Comparison of ENCODE assay signal across 8 mouse cellular contexts in the genomic region with DNA sequence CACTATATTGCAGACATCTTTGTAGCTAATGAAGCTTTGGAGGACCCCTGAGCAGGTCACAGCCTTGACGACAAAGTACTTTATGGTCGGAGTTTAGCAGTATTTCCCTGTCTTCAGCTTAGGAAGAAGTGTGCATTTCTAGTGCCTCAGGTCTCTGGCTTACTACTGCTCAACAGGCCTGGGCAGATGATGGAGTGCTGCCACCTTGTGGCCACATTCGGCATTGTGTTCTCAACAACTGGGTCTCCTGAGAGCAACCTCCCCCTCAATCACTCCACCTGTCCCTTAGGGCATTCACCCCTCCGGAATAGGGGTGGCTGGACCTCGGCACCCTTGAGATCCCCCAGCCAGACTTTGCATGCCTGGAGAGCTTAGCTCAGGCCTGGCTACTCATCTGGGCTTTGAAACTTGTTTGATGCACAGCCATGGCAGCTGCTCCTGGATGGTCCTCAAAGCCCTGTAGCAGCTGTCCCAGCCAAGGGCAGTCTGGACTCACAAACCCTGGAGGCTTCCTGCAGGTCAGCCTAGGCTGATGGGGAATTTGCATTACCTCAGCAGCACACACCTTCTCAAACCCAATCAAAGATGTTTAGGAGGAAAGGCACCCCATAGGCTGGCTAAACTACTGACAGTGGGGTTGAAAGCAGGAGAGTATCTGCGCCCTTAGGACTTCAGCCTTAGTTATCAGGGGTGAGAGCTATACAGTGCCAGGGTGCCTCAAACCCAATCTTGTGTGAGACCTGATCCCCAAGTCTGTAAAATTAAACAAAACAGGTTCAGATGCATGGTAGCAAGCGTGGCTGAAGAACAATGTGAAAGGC. TPM values are rescaled to one million over a fixed set of nuclear protein-coding genes. Genes with fewer than 3 reads are reported as not detected.
DNase-seq lines count a peak whose midpoint lies in the region; ATAC-seq and TF ChIP-seq lines count a peak whose summit lies in the region.

No protein-coding gene starts in this region.

- peaks cover 36% of the 10 kb centered on the region for H3K36me3 ChIP-seq in heart, embryonic 11.5 days (ENCODE audit: control insufficient read depth, insufficient read depth, low read length)
- H3K36me3 ChIP-seq in kidney, embryonic 15.5 days = peaks cover 52% of the 10 kb centered on the region
- peaks cover 51% of the 10 kb centered on the region for H3K36me3 ChIP-seq in limb, embryonic 15.5 days

- peak; percentile 98 for TF ChIP-seq CTCF in bone marrow, adult 2 months (IDR thresholded peaks at IDR 0.05; ENCODE audit: control insufficient read depth, insufficient read depth, low read length)
- peak; percentile 96 for TF ChIP-seq CTCF in embryonic fibroblast, embryonic 13.5 days (IDR thresholded peaks at IDR 0.05; ENCODE audit: borderline replicate concordance, insufficient read depth, low read length)

- DNase-seq in A20 (ENCODE audit: low read depth, low spot score) = peak; percentile 82
- peak; percentile 65 to 69 for DNase-seq in spleen, postnatal 36 days (ENCODE audit: low spot score in 2 of 2)

- ATAC-seq in heart, embryonic 11.5 days (replicated peaks; ENCODE audit: insufficient number of reproducible peaks, low FRiP score, low TSS enrichment) = peak; percentile 39
- peak; percentile 57 for ATAC-seq in kidney, embryonic 15.5 days (replicated peaks; ENCODE audit: low FRiP score)
- ATAC-seq in limb, embryonic 15.5 days (ENCODE audit: insufficient number of reproducible peaks, low FRiP score, low TSS enrichment, low read depth) = peak; percentile 49
- ATAC-seq in monocyte, adult 5-6 weeks (replicated peaks; ENCODE audit: insufficient number of reproducible peaks, low FRiP score, low TSS enrichment, poor library complexity, severe bottlenecking) = peak; percentile 57

- no peak overlapping the region for H3K9ac ChIP-seq in heart, embryonic 11.5 days (ENCODE audit: low read depth, low read length)
- 0 out of 2 replicates have a peak overlapping the region, but pooled peaks have one; percentile 1 for H3K9ac ChIP-seq in kidney, embryonic 15.5 days
- H3K9ac ChIP-seq in limb, embryonic 15.5 days = no peak overlapping the region

- H3K4me3 ChIP-seq in bone marrow, adult 2 months (replicated peaks; ENCODE audit: control insufficient read depth, low read depth, low read length) = no peak overlapping the region
- H3K4me3 ChIP-seq in embryonic fibroblast, embryonic 13.5 days (ENCODE audit: insufficient read depth, low read length) = no peak overlapping the region
- H3K4me3 ChIP-seq in heart, embryonic 11.5 days (ENCODE audit: low read depth, low read length) = no peak overlapping the region
- H3K4me3 ChIP-seq in kidney, embryonic 15.5 days (replicated peaks) = no peak overlapping the region
- no peak overlapping the region for H3K4me3 ChIP-seq in limb, embryonic 15.5 days

- no peak for TF ChIP-seq POLR2A in bone marrow, adult 2 months (IDR thresholded peaks at IDR 0.05; ENCODE audit: borderline replicate concordance, control insufficient read depth, low read depth, low read length)
- no peak for TF ChIP-seq POLR2A in embryonic fibroblast, embryonic 13.5 days (IDR thresholded peaks at IDR 0.05; ENCODE audit: low read depth, low read length)

- H3K27me3 ChIP-seq in heart, embryonic 11.5 days (ENCODE audit: control insufficient read depth, insufficient read depth, low read length) = peaks cover 24% of the 10 kb centered on the region
- peaks cover 16% of the 10 kb centered on the region; the same call in 1 of the 2 replicates for H3K27me3 ChIP-seq in kidney, embryonic 15.5 days
- no peaks in the 10 kb centered on the region for H3K27me3 ChIP-seq in limb, embryonic 15.5 days

- no peaks in the 10 kb centered on the region for H3K9me3 ChIP-seq in heart, embryonic 11.5 days (replicated peaks; ENCODE audit: control insufficient read depth, low read length)
- H3K9me3 ChIP-seq in kidney, embryonic 15.5 days (replicated peaks) = no peaks in the 10 kb centered on the region
- H3K9me3 ChIP-seq in limb, embryonic 15.5 days = no peaks in the 10 kb centered on the region

- 23% methylated on average over 7 of the region's 7 CpGs for WGBS in bone marrow, adult 2 months
- 22% methylated on average over 7 of the region's 7 CpGs for WGBS in heart, embryonic 11.5 days (ENCODE audit: insufficient replicate concordance)
- 21% methylated on average over 7 of the region's 7 CpGs for WGBS in kidney, embryonic 15.5 days
- WGBS in limb, embryonic 15.5 days = 18% methylated on average over 7 of the region's 7 CpGs

- H3K27ac ChIP-seq in bone marrow, adult 2 months (ENCODE audit: control insufficient read depth, insufficient read depth, low read depth, low read length, poor library complexity) = no peak overlapping the region
- H3K27ac ChIP-seq in embryonic fibroblast, embryonic 13.5 days (ENCODE audit: insufficient read depth, low read length) = no peak overlapping the region
- no peak overlapping the region for H3K27ac ChIP-seq in heart, embryonic 11.5 days (ENCODE audit: low read depth, low read length)
- H3K27ac ChIP-seq in kidney, embryonic 15.5 days = peak overlapping the region; percentile 60
- peak overlapping the region; percentile 47 for H3K27ac ChIP-seq in limb, embryonic 15.5 days

- H3K4me1 ChIP-seq in bone marrow, adult 2 months (ENCODE audit: control insufficient read depth, insufficient read depth, low read length) = no peaks in the 10 kb centered on the region
- 0 out of 2 replicates have a peak, but pooled peaks cover 3% of the 10 kb centered on the region for H3K4me1 ChIP-seq in embryonic fibroblast, embryonic 13.5 days (ENCODE audit: control insufficient read depth, insufficient read depth, low read length)
- peaks cover 18% of the 10 kb centered on the region for H3K4me1 ChIP-seq in heart, embryonic 11.5 days (ENCODE audit: control insufficient read depth, insufficient read depth, low read length)
- peaks cover 36% of the 10 kb centered on the region for H3K4me1 ChIP-seq in kidney, embryonic 15.5 days
- peaks cover 40% of the 10 kb centered on the region for H3K4me1 ChIP-seq in limb, embryonic 15.5 days

- no peak overlapping the region for H3K4me2 ChIP-seq in heart, embryonic 11.5 days
- no peak overlapping the region for H3K4me2 ChIP-seq in kidney, embryonic 15.5 days
- no peak overlapping the region for H3K4me2 ChIP-seq in limb, embryonic 15.5 days

RNA-seq across cellular contexts. Expression of gene Sema3f, which starts 28.0 kb away (rescaled TPM):
- 3.6 and 5.0 TPM in 2 replicates for polyA plus RNA-seq in bone marrow, adult 2 months (2011; ENCODE audit: insufficient read depth, insufficient read length, low replicate concordance, missing spikeins)
- 68.0 and 88.1 TPM in 2 replicates for polyA plus RNA-seq in embryonic fibroblast, embryonic 13.5 days (2011; ENCODE audit: insufficient read length, low read depth, missing spikeins)
- 4.6 and 5.8 TPM in 2 replicates for polyA plus RNA-seq in heart, embryonic 11.5 days (2014; fragmentation: Nextera tagmentation; extraction: Ambion mirVana)
- polyA plus RNA-seq in kidney, embryonic 15.5 days (2015; fragmentation: Nextera tagmentation; extraction: Ambion mirVana) = 21.3 and 23.9 TPM in 2 replicates
- 26.6 and 38.2 TPM in 2 replicates for polyA plus RNA-seq in limb, embryonic 15.5 days (2015; fragmentation: Nextera tagmentation; extraction: Ambion mirVana)
- total RNA-seq in monocyte, adult 5-6 weeks (2017) = not detected in 3 replicates

RNA-seq across cellular contexts. Expression of gene Rbm5, which starts 32.6 kb away (rescaled TPM):
- 97.6 and 118 TPM in 2 replicates for polyA plus RNA-seq in bone marrow, adult 2 months (2011; ENCODE audit: insufficient read depth, insufficient read length, low replicate concordance, missing spikeins)
- polyA plus RNA-seq in embryonic fibroblast, embryonic 13.5 days (2011; ENCODE audit: insufficient read length, low read depth, missing spikeins) = 199 and 248 TPM in 2 replicates
- 113 and 135 TPM in 2 replicates for polyA plus RNA-seq in heart, embryonic 11.5 days (2014; fragmentation: Nextera tagmentation; extraction: Ambion mirVana)
- 194 and 207 TPM in 2 replicates for polyA plus RNA-seq in kidney, embryonic 15.5 days (2015; fragmentation: Nextera tagmentation; extraction: Ambion mirVana)
- 193 and 212 TPM in 2 replicates for polyA plus RNA-seq in limb, embryonic 15.5 days (2015; fragmentation: Nextera tagmentation; extraction: Ambion mirVana)
- 339 to 489 TPM (median 412 TPM) in 3 replicates for total RNA-seq in monocyte, adult 5-6 weeks (2017)

RNA-seq across cellular contexts. Expression of gene Gnat1, which starts 58.7 kb away (rescaled TPM):
- not detected in 2 replicates for polyA plus RNA-seq in bone marrow, adult 2 months (2011; ENCODE audit: insufficient read depth, insufficient read length, low replicate concordance, missing spikeins)
- polyA plus RNA-seq in embryonic fibroblast, embryonic 13.5 days (2011; ENCODE audit: insufficient read length, low read depth, missing spikeins) = not detected in 2 replicates
- 0.42 and 1.2 TPM in 2 replicates for polyA plus RNA-seq in heart, embryonic 11.5 days (2014; fragmentation: Nextera tagmentation; extraction: Ambion mirVana)
- 3.9 and 4.6 TPM in 2 replicates for polyA plus RNA-seq in kidney, embryonic 15.5 days (2015; fragmentation: Nextera tagmentation; extraction: Ambion mirVana)
- polyA plus RNA-seq in limb, embryonic 15.5 days (2015; fragmentation: Nextera tagmentation; extraction: Ambion mirVana) = 2.8 TPM in 2 replicates
- total RNA-seq in monocyte, adult 5-6 weeks (2017) = 1.8 TPM in 1 of 3 replicates, not detected in the others

Comparison
In these comparisons a context has a peak if more than half of its experiments do, and no peak if none do; other contexts are left out.
1. H3K27ac ChIP-seq: peak in kidney, embryonic 15.5 days (single experiment) and limb, embryonic 15.5 days (single experiment); none in bone marrow, adult 2 months (single experiment), embryonic fibroblast, embryonic 13.5 days (single experiment) and heart, embryonic 11.5 days (single experiment).
2. Peak in every context shown above with its lines, with median percentiles within 50 percentile points of each other: ATAC-seq.